9 mouse cellular contexts compared by ENCODE assay signal in the genomic region with DNA sequence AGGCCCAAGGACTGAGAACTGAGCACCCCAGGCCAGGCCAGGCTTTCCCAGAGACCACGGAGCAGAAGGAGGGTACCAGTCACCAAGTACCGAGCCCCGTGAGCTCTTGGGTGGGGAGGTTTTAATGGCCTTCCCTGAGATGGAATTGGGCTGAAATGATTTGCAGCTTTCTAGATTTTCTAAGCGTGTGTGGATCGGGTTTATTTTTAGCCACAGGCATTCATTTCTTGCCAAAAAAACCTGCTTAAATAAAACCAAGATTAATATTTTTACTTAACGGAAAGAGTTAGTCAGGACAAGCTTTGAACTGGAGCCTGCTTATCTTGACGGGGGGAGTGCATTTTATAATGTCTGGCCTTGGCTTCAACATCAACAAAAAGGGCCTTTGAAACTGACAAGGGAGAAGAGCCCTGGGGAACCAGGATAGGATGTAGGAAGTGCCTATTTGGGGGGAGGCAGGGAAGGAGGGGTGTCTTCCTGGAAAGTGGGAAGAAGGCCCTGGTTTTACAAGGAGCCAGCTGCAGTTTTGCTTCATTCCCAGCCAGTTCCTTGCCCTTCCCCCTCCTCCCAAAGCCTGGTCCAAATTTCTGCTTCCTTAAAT. TPM values are rescaled to one million over a fixed set of nuclear protein-coding genes. Genes with fewer than 3 reads are reported as not detected.
DNase-seq lines count a peak whose midpoint lies in the region; ATAC-seq and TF ChIP-seq lines count a peak whose summit lies in the region.
"Had no signal": no experiment of that assay in that cellular context is flagged by ENCODE, and none has a peak within 500 bp of the region (broad histone marks: within the 10 kb centered on the region; RNA-seq: fewer than 3 reads in every experiment).

No protein-coding gene starts in this region.

- TF ChIP-seq EP300 in stomach, postnatal 0 days (optimal IDR thresholded peaks at IDR 0.05), result peak; percentile 45

- H3K27ac ChIP-seq in forebrain, embryonic 15.5 days (replicated peaks), result peak overlapping the region; percentile 59
- no peak overlapping the region for H3K27ac ChIP-seq in forebrain, embryonic 12.5 days
- peak overlapping the region; percentile 91 for H3K27ac ChIP-seq in kidney, embryonic 15.5 days
- H3K27ac ChIP-seq in stomach, postnatal 0 days (replicated peaks), result peak overlapping the region; percentile 76
- H3K27ac ChIP-seq: neural tube, embryonic 12.5 days had no signal

- H3K27me3 ChIP-seq in forebrain, embryonic 15.5 days, result no peaks in the 10 kb centered on the region
- H3K27me3 ChIP-seq in forebrain, embryonic 12.5 days, result no peaks in the 10 kb centered on the region
- no peaks in the 10 kb centered on the region for H3K27me3 ChIP-seq in kidney, embryonic 15.5 days
- H3K27me3 ChIP-seq in stomach, postnatal 0 days (ENCODE audit: control insufficient read depth, insufficient read depth, low read length), result no peaks in the 10 kb centered on the region
- H3K27me3 ChIP-seq: neural tube, embryonic 12.5 days had no signal

- H3K36me3 ChIP-seq in forebrain, embryonic 15.5 days, result no peaks in the 10 kb centered on the region
- no peaks in the 10 kb centered on the region for H3K36me3 ChIP-seq in forebrain, embryonic 12.5 days (replicated peaks)
- H3K36me3 ChIP-seq in kidney, embryonic 15.5 days, result peaks cover 3% of the 10 kb centered on the region; the same call in 1 of the 2 replicates
- H3K36me3 ChIP-seq in stomach, postnatal 0 days (ENCODE audit: control insufficient read depth, insufficient read depth, low read length), result no peaks in the 10 kb centered on the region
- H3K36me3 ChIP-seq: neural tube, embryonic 12.5 days had no signal

- H3K9ac ChIP-seq in forebrain, embryonic 15.5 days (replicated peaks), result no peak overlapping the region
- H3K9ac ChIP-seq in forebrain, embryonic 12.5 days, result no peak overlapping the region
- no peak overlapping the region for H3K9ac ChIP-seq in kidney, embryonic 15.5 days
- 0 out of 2 replicates have a peak overlapping the region, but pooled peaks have one; percentile 1 for H3K9ac ChIP-seq in stomach, postnatal 0 days (ENCODE audit: low read length)
- H3K9ac ChIP-seq: neural tube, embryonic 12.5 days had no signal

- peak; percentile 40 to 50 for DNase-seq in right cerebral cortex, postnatal 10 days (ENCODE audit: low spot score in 2 of 2)
- DNase-seq in right cerebral cortex, postnatal 4 days, result no peak
- DNase-seq in stomach, postnatal 0 days (ENCODE audit: low spot score), result no peak
- no peak for DNase-seq in c-Kit-positive CD71-positive TER-119-positive erythroid progenitor cells, embryonic 14.5 days (ENCODE audit: low spot score)
- no peak for DNase-seq in gastrocnemius, postnatal 25 days

- no peak overlapping the region for H3K4me3 ChIP-seq in forebrain, embryonic 15.5 days
- H3K4me3 ChIP-seq in forebrain, embryonic 12.5 days (replicated peaks), result no peak overlapping the region
- H3K4me3 ChIP-seq in kidney, embryonic 15.5 days (replicated peaks), result no peak overlapping the region
- no peak overlapping the region for H3K4me3 ChIP-seq in stomach, postnatal 0 days (ENCODE audit: low read depth, low read length)
- H3K4me3 ChIP-seq: neural tube, embryonic 12.5 days had no signal

- TF ChIP-seq CTCF in stomach, postnatal 0 days (IDR thresholded peaks at IDR 0.05; ENCODE audit: low read depth), result no peak

- H3K9me3 ChIP-seq in forebrain, embryonic 15.5 days, result no peaks in the 10 kb centered on the region
- no peaks in the 10 kb centered on the region for H3K9me3 ChIP-seq in forebrain, embryonic 12.5 days
- no peaks in the 10 kb centered on the region for H3K9me3 ChIP-seq in kidney, embryonic 15.5 days (replicated peaks)
- H3K9me3 ChIP-seq in stomach, postnatal 0 days (ENCODE audit: control insufficient read depth, low read length), result no peaks in the 10 kb centered on the region
- H3K9me3 ChIP-seq: neural tube, embryonic 12.5 days had no signal

- no peak for ATAC-seq in forebrain, embryonic 15.5 days (replicated peaks)
- ATAC-seq in forebrain, embryonic 12.5 days (ENCODE audit: low FRiP score), result no peak
- ATAC-seq in kidney, embryonic 15.5 days (replicated peaks; ENCODE audit: low FRiP score), result peak; percentile 57
- no peak for ATAC-seq in stomach, postnatal 0 days (ENCODE audit: low FRiP score, low TSS enrichment)

- 68% methylated on average over 7 of the region's 7 CpGs for WGBS in forebrain, embryonic 15.5 days
- 72% methylated on average over 7 of the region's 7 CpGs for WGBS in forebrain, embryonic 12.5 days
- 32% methylated on average over 7 of the region's 7 CpGs for WGBS in kidney, embryonic 15.5 days
- 14% methylated on average over 7 of the region's 7 CpGs for WGBS in stomach, postnatal 0 days

- no peak overlapping the region for H3K4me2 ChIP-seq in forebrain, embryonic 15.5 days (replicated peaks)
- H3K4me2 ChIP-seq in forebrain, embryonic 12.5 days, result no peak overlapping the region
- 0 out of 2 replicates have a peak overlapping the region, but pooled peaks have one; percentile 22 for H3K4me2 ChIP-seq in kidney, embryonic 15.5 days
- 0 out of 2 replicates have a peak overlapping the region, but pooled peaks have one; percentile 3 for H3K4me2 ChIP-seq in stomach, postnatal 0 days (replicated peaks; ENCODE audit: low read depth)
- H3K4me2 ChIP-seq: neural tube, embryonic 12.5 days had no signal

- H3K4me1 ChIP-seq in forebrain, embryonic 15.5 days, result peaks cover 10% of the 10 kb centered on the region; the same call in 1 of the 2 replicates
- H3K4me1 ChIP-seq in forebrain, embryonic 12.5 days, result no peaks in the 10 kb centered on the region
- peaks cover 72% of the 10 kb centered on the region for H3K4me1 ChIP-seq in kidney, embryonic 15.5 days
- H3K4me1 ChIP-seq in stomach, postnatal 0 days (replicated peaks; ENCODE audit: control insufficient read depth, insufficient read depth), result peaks cover 23% of the 10 kb centered on the region

RNA-seq across cellular contexts. Expression of a gene that starts 31.6 kb away (rescaled TPM):
- polyA plus RNA-seq in forebrain, embryonic 15.5 days (2015; fragmentation: Nextera tagmentation; extraction: Ambion mirVana), result 15.8 and 16.9 TPM in 2 replicates
- polyA plus RNA-seq in forebrain, embryonic 12.5 days (2016; fragmentation: Nextera tagmentation; extraction: Ambion mirVana), result 17.9 and 18.0 TPM in 2 replicates
- polyA plus RNA-seq in kidney, embryonic 15.5 days (2015; fragmentation: Nextera tagmentation; extraction: Ambion mirVana), result 82.0 and 85.9 TPM in 2 replicates
- polyA plus RNA-seq in stomach, postnatal 0 days (2015; fragmentation: Nextera tagmentation; extraction: Ambion mirVana), result 33.0 and 33.9 TPM in 2 replicates
- 10 to 100 TPM; 48.0 to 62.4 TPM for total RNA-seq in gastrocnemius, postnatal 25 days (2021)

Comparison
In these comparisons a context has a peak if more than half of its experiments do, and no peak if none do; other contexts are left out.
1. DNase-seq: peak in right cerebral cortex, postnatal 10 days (2 of 2); none in right cerebral cortex, postnatal 4 days (single experiment), stomach, postnatal 0 days (single experiment), c-Kit-positive CD71-positive TER-119-positive erythroid progenitor cells, embryonic 14.5 days (single experiment) and gastrocnemius, postnatal 25 days (single experiment).
2. H3K4me2 ChIP-seq: peak in kidney, embryonic 15.5 days (single experiment) and stomach, postnatal 0 days (single experiment); none in forebrain, embryonic 15.5 days (single experiment) and forebrain, embryonic 12.5 days (single experiment).